Mouse (Mus musculus): ENCODE measurements at regions not wholly inside any gene's neighbourhood (a gene's known extent, or its start where the extent isn't known, plus 50 kb on each side); places are given as distances from the start of the nearest gene placed in this dataset.

DNA sequence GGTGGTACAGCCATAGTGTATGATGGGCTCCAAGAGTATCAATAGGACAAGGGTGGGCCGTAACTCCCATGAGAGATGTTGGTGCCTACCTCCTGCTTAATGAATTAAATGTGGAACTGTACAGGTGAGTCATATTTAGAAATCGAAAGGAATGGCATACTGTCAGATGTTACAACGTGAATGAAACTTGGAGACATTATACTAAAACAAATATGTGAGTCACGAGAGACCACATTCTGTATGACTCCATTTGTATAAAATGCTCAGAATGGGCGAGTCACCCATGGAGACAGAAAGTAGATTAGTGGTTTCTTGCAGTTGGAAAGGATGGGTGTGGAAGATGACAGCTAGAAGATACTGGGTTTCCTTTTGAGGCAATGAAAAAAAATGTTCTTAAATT, 340.4 kb upstream of the Gm21798 start:
- ATAC-seq = no peak
- WGBS = 88% methylated on average over 5 of the region's 5 CpGs
- no peak overlapping the region for H3K4me3 ChIP-seq (replicated peaks; ENCODE audit: low read length)
- H3K9ac ChIP-seq (replicated peaks; ENCODE audit: low read depth, low read length) = no peak overlapping the region
- H3K4me1 ChIP-seq (replicated peaks; ENCODE audit: control insufficient read depth, insufficient read depth, low read length) = no peaks in the 10 kb centered on the region
- no peaks in the 10 kb centered on the region for H3K9me3 ChIP-seq (ENCODE audit: control insufficient read depth, low read length)
- no peaks in the 10 kb centered on the region for H3K27me3 ChIP-seq (replicated peaks; ENCODE audit: control insufficient read depth, insufficient read depth, low read length)
- no peaks in the 10 kb centered on the region for H3K36me3 ChIP-seq (ENCODE audit: control insufficient read depth, insufficient read depth)
- H3K27ac ChIP-seq (ENCODE audit: low read length) = no peak overlapping the region
- no peak overlapping the region for H3K4me2 ChIP-seq (ENCODE audit: low read length)

DNA sequence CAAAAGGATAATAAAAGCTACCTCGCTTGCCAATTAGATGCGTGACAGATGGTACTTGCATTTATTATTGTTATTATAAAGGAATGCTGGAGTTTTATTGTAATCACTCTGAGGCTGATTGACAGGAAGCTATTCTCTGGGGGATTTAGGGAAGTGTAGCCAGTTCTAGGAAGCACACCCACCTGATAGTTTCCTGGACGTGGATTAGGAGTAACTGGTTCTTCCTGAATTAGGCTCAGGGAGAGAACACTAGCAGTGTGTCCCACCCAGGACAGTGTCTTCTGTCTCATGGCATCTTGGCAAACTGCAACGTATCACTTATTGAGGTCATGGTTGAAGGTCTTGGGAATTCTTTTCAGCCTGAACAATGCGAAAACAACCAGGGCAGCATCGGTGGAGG, 336.9 kb upstream of the Gm21798 start:
- H3K4me2 ChIP-seq (ENCODE audit: low read length) = no peak overlapping the region
- WGBS = 34% methylated on average over 6 of the region's 6 CpGs
- no peak overlapping the region for H3K27ac ChIP-seq (ENCODE audit: low read length)

DNA sequence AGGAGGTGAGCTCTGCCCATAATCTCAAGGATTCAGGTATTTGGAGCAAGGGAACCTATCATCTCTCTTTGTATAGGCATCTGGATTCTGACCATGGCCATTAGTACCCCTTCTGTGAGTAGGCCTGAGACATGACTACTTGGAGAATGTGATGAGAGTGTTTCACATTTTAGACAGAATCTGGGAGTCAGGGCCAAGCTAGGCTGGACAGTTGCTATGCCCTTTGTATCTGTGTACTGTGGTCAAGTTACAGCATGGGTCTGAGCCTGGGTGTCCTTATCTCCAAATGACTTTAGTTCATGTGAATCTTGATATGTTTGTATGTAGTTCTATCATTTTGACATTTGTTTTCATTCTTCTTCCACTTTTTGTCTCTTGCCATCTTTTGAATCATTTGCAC, 336.3 kb upstream of the Gm21798 start:
- Histone ChIP-seq H3K9me3 (ENCODE audit: control insufficient read depth, low read length) (no peaks in the 10 kb centered on the region), H3K4me1 (replicated peaks; ENCODE audit: control insufficient read depth, insufficient read depth, low read length) (no peaks in the 10 kb centered on the region), H3K27ac (ENCODE audit: low read length) (no peak overlapping the region), H3K4me3 (replicated peaks; ENCODE audit: low read length) (no peak overlapping the region), H3K9ac (replicated peaks; ENCODE audit: low read depth, low read length) (no peak overlapping the region), H3K4me2 (ENCODE audit: low read length) (no peak overlapping the region), H3K27me3 (replicated peaks; ENCODE audit: control insufficient read depth, insufficient read depth, low read length) (no peaks in the 10 kb centered on the region), H3K36me3 (ENCODE audit: control insufficient read depth, insufficient read depth) (no peaks in the 10 kb centered on the region)
- no peak for ATAC-seq

More for the DNA sequence above, 336.9 kb upstream of the Gm21798 start:
- no peak overlapping the region for H3K4me3 ChIP-seq (replicated peaks; ENCODE audit: low read length)
- H3K9ac ChIP-seq (replicated peaks; ENCODE audit: low read depth, low read length) = no peak overlapping the region
- H3K4me1 ChIP-seq (replicated peaks; ENCODE audit: control insufficient read depth, insufficient read depth, low read length) = no peaks in the 10 kb centered on the region
- no peaks in the 10 kb centered on the region for H3K27me3 ChIP-seq (replicated peaks; ENCODE audit: control insufficient read depth, insufficient read depth, low read length)
- no peaks in the 10 kb centered on the region for H3K36me3 ChIP-seq (ENCODE audit: control insufficient read depth, insufficient read depth)
- peak; percentile 49 for ATAC-seq
- H3K9me3 ChIP-seq (ENCODE audit: control insufficient read depth, low read length) = no peaks in the 10 kb centered on the region

DNA sequence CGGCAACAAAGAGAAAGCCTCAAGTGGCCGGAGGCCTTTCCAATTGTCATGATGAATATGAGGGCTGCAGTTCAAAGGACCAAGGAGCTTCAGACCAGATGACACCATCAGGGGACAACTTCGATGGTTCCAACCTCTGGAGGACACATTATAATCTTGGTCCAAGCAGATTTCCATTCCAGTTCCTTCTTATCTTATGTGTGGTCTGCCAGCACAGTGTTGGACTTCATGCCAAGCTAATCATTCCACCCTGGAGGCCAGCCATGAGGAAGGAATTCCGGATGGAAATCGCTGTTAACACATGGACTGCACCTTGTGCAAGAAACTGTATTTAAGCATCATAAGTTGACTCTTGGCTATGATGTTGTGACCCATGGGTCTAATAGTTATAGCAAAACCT, 334.5 kb upstream of the Gm21798 start:
- H3K4me1 ChIP-seq (replicated peaks; ENCODE audit: control insufficient read depth, insufficient read depth, low read length) = no peaks in the 10 kb centered on the region; the same call in 1 of the 2 replicates
- H3K27me3 ChIP-seq (replicated peaks; ENCODE audit: control insufficient read depth, insufficient read depth, low read length) = no peaks in the 10 kb centered on the region
- H3K4me2 ChIP-seq (ENCODE audit: low read length) = no peak overlapping the region
- no peak overlapping the region for H3K27ac ChIP-seq (ENCODE audit: low read length)
- no peaks in the 10 kb centered on the region for H3K36me3 ChIP-seq (ENCODE audit: control insufficient read depth, insufficient read depth)
- 86% methylated on average over 5 of the region's 5 CpGs for WGBS
- H3K9me3 ChIP-seq (ENCODE audit: control insufficient read depth, low read length) = no peaks in the 10 kb centered on the region
- no peak for ATAC-seq
- no peak overlapping the region for H3K9ac ChIP-seq (replicated peaks; ENCODE audit: low read depth, low read length)
- no peak overlapping the region for H3K4me3 ChIP-seq (replicated peaks; ENCODE audit: low read length)

DNA sequence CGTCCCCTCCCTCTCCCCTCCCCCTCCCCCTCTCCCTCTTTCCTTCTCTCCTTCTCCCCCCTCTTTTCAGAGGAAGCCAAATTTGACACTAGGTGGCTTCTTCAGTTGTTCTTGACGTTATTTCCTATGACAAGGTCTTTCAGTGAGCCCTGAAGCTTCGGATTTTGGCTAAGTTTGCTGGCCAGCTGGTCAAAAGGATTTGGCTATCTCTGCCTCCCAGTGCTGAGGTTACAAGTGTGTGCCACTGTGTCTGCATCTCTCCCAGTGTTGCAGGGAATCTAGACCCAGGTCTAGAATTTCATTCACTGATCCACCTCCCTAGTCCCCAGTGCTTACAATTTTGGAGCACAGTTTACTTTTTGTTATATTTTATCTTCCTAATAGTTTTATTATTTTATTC, 329.7 kb upstream of the Gm21798 start:
- no peaks in the 10 kb centered on the region; the same call in 1 of the 2 replicates for H3K4me1 ChIP-seq (replicated peaks; ENCODE audit: control insufficient read depth, insufficient read depth, low read length)
- H3K36me3 ChIP-seq (ENCODE audit: control insufficient read depth, insufficient read depth) = no peaks in the 10 kb centered on the region
- no peak overlapping the region for H3K9ac ChIP-seq (replicated peaks; ENCODE audit: low read depth, low read length)
- H3K4me2 ChIP-seq (ENCODE audit: low read length) = no peak overlapping the region
- 17% methylated on average over 2 of the region's 3 CpGs for WGBS
- H3K9me3 ChIP-seq (ENCODE audit: control insufficient read depth, low read length) = no peaks in the 10 kb centered on the region
- no peak overlapping the region for H3K27ac ChIP-seq (ENCODE audit: low read length)
- H3K27me3 ChIP-seq (replicated peaks; ENCODE audit: control insufficient read depth, insufficient read depth, low read length) = no peaks in the 10 kb centered on the region
- no peak overlapping the region for H3K4me3 ChIP-seq (replicated peaks; ENCODE audit: low read length)
- no peak for ATAC-seq

DNA sequence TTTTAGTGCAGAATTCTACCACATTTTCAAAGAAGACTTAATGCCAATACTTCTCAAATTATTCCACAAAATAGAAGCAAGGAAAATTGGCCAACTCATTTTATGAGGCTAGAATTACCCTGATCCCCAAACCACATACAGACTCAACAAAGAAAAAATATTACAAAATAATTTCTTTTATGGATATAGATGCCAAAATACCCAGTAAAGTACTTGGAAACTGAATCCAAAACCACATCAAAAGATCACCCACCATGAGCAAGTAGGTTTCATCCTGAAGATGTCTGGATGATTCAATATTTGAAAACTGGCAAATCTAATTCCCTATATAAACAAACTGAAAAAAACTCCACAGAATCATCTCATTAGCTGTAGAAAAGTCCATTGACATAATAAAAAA, 316.7 kb upstream of the Gm21798 start:
- no peak for ATAC-seq
- Histone ChIP-seq H3K36me3 (ENCODE audit: control insufficient read depth, insufficient read depth) (no peaks in the 10 kb centered on the region), H3K27ac (ENCODE audit: low read length) (no peak overlapping the region), H3K27me3 (replicated peaks; ENCODE audit: control insufficient read depth, insufficient read depth, low read length) (no peaks in the 10 kb centered on the region), H3K9ac (replicated peaks; ENCODE audit: low read depth, low read length) (no peak overlapping the region), H3K4me2 (ENCODE audit: low read length) (no peak overlapping the region), H3K9me3 (ENCODE audit: control insufficient read depth, low read length) (no peaks in the 10 kb centered on the region), H3K4me3 (replicated peaks; ENCODE audit: low read length) (no peak overlapping the region), H3K4me1 (replicated peaks; ENCODE audit: control insufficient read depth, insufficient read depth, low read length) (no peaks in the 10 kb centered on the region)

DNA sequence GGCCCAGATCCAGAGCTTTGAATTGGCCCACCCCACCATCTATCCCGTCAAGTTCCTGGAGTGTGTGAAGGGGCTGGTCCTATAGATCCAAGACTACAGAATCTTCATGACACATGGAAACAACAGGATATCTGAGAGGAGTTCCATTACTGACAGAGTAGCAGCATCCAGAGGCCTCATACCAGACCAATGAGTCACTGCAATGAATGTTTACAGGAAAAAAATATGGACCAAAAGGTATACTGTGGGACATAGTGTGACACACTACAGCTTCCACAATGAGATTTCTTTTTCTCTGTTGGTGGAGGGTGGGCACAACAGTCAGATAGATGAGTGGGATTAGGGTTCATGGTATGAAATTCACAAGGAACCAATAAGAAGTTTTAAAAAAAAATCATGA, 316.0 kb upstream of the Gm21798 start:
- Histone ChIP-seq H3K36me3 (ENCODE audit: control insufficient read depth, insufficient read depth) (no peaks in the 10 kb centered on the region), H3K9ac (replicated peaks; ENCODE audit: low read depth, low read length) (no peak overlapping the region), H3K27me3 (replicated peaks; ENCODE audit: control insufficient read depth, insufficient read depth, low read length) (no peaks in the 10 kb centered on the region), H3K4me1 (replicated peaks; ENCODE audit: control insufficient read depth, insufficient read depth, low read length) (no peaks in the 10 kb centered on the region), H3K9me3 (ENCODE audit: control insufficient read depth, low read length) (no peaks in the 10 kb centered on the region), H3K27ac (ENCODE audit: low read length) (no peak overlapping the region), H3K4me3 (replicated peaks; ENCODE audit: low read length) (no peak overlapping the region), H3K4me2 (ENCODE audit: low read length) (no peak overlapping the region)
- WGBS = 95% methylated on average over 1 of the region's 1 CpGs
- ATAC-seq = no peak

DNA sequence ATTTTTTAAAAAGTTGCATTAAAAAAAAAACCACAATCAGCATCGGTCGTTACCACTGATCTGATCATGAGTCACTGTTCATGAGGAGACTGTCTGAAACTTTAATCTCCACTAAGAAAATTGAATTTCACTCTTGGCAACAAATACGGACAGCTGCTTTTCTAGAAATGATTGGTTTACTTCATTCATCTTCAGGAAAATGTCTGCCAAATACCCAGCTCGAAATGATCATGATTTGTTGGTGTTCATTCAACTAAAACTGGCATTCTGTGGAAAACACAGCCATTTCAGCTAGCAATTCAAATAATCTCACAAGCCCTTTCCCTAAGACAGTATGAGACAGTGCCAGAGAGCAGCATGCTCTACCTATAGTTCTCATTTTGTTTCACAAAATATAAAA, 312.7 kb upstream of the Gm21798 start:
- Histone ChIP-seq H3K27me3 (replicated peaks; ENCODE audit: control insufficient read depth, insufficient read depth, low read length) (no peaks in the 10 kb centered on the region), H3K9ac (replicated peaks; ENCODE audit: low read depth, low read length) (no peak overlapping the region), H3K4me3 (replicated peaks; ENCODE audit: low read length) (no peak overlapping the region), H3K9me3 (ENCODE audit: control insufficient read depth, low read length) (no peaks in the 10 kb centered on the region), H3K27ac (ENCODE audit: low read length) (no peak overlapping the region), H3K4me1 (replicated peaks; ENCODE audit: control insufficient read depth, insufficient read depth, low read length) (no peaks in the 10 kb centered on the region), H3K4me2 (ENCODE audit: low read length) (no peak overlapping the region), H3K36me3 (ENCODE audit: control insufficient read depth, insufficient read depth) (no peaks in the 10 kb centered on the region)
- 68% methylated on average over 4 of the region's 4 CpGs for WGBS
- ATAC-seq = no peak

DNA sequence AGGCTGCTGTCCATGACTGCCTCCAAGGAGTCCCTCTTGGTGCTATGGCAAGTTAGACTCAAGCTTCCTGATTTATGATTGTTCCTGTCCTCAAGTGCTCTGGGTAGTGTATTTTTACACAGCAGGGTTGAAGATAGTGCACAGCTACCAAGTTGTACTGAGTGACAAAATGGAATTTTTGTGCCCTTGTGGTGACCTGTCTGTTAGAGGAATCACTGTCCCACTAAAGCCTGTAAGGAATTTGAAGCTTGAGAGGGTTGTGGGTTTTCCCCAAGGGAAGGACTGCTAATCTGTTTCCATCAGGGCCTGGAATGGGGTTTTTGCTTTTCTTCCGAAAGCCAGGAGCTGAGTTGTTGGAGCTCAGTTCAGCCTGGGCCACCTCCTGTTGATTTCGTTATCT, 306.8 kb upstream of the Gm21798 start:
- Histone ChIP-seq H3K27ac (ENCODE audit: low read length) (no peak overlapping the region), H3K9ac (replicated peaks; ENCODE audit: low read depth, low read length) (no peak overlapping the region), H3K4me3 (replicated peaks; ENCODE audit: low read length) (no peak overlapping the region), H3K27me3 (replicated peaks; ENCODE audit: control insufficient read depth, insufficient read depth, low read length) (no peaks in the 10 kb centered on the region), H3K4me2 (ENCODE audit: low read length) (no peak overlapping the region), H3K4me1 (replicated peaks; ENCODE audit: control insufficient read depth, insufficient read depth, low read length) (no peaks in the 10 kb centered on the region), H3K9me3 (ENCODE audit: control insufficient read depth, low read length) (no peaks in the 10 kb centered on the region), H3K36me3 (ENCODE audit: control insufficient read depth, insufficient read depth) (no peaks in the 10 kb centered on the region)
- no peak for ATAC-seq
- WGBS = 80% methylated on average over 2 of the region's 2 CpGs

DNA sequence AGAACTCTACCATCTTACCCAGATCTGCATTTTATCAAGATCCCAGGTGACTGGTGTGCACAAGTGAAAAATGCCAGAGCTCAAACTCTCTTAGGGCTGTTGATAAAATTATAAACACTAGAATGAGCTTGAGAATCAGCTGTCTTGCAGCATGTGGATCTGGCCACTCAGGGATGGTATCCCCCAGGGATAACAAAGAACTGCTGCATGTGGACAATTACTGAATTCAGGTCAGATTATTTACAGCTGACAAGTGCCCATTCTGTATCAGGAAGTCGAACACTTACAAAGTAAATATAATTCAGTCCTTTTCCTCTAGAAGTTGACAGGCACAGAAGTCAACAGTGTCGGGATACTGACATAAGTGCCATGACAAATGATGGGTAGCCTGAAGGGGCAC, 306.3 kb upstream of the Gm21798 start:
- 63% methylated on average over 2 of the region's 2 CpGs for WGBS
- no peak overlapping the region for H3K4me3 ChIP-seq (replicated peaks; ENCODE audit: low read length)
- no peaks in the 10 kb centered on the region for H3K27me3 ChIP-seq (replicated peaks; ENCODE audit: control insufficient read depth, insufficient read depth, low read length)
- no peaks in the 10 kb centered on the region for H3K9me3 ChIP-seq (ENCODE audit: control insufficient read depth, low read length)
- no peaks in the 10 kb centered on the region for H3K36me3 ChIP-seq (ENCODE audit: control insufficient read depth, insufficient read depth)
- H3K27ac ChIP-seq (ENCODE audit: low read length) = no peak overlapping the region
- no peak overlapping the region for H3K4me2 ChIP-seq (ENCODE audit: low read length)
- H3K4me1 ChIP-seq (replicated peaks; ENCODE audit: control insufficient read depth, insufficient read depth, low read length) = no peaks in the 10 kb centered on the region
- no peak overlapping the region for H3K9ac ChIP-seq (replicated peaks; ENCODE audit: low read depth, low read length)
- no peak for ATAC-seq

Measured in forebrain, embryonic 16.5 days (tissue).